Comparison of ENCODE assay signal across 8 mouse cellular contexts in genomic region chr9:77754728-77755402, GRCm38 (mm10). TPM values are rescaled to one million over a fixed set of nuclear protein-coding genes. Genes with fewer than 3 reads are reported as not detected.
DNase-seq lines count a peak whose midpoint lies in the region; ATAC-seq lines count a peak whose summit lies in the region.

No protein-coding gene starts in this region.

- peak overlapping the region; percentile 78 for H3K4me3 ChIP-seq in intestine, embryonic 14.5 days (ENCODE audit: low read depth, low read length)
- peak overlapping the region; percentile 92 for H3K4me3 ChIP-seq in liver, embryonic 12.5 days

- under 1% methylated on average over 46 of the region's 57 CpGs for WGBS in intestine, embryonic 14.5 days
- WGBS in liver, embryonic 12.5 days (ENCODE audit: insufficient replicate concordance): under 1% methylated on average over 48 of the region's 57 CpGs

- peak overlapping the region; percentile 71 for H3K4me2 ChIP-seq in intestine, embryonic 14.5 days (ENCODE audit: low read length)
- H3K4me2 ChIP-seq in liver, embryonic 12.5 days: peak overlapping the region; percentile 72

- peak overlapping the region; percentile 62; the same call in 1 of the 2 replicates for H3K27ac ChIP-seq in intestine, embryonic 14.5 days (ENCODE audit: low read depth)
- H3K27ac ChIP-seq in liver, embryonic 12.5 days: peak overlapping the region; percentile 93

- ATAC-seq in intestine, embryonic 14.5 days (replicated peaks; ENCODE audit: low FRiP score, low TSS enrichment, low read depth): peak; percentile 81
- ATAC-seq in liver, embryonic 12.5 days: peak; percentile 52

- DNase-seq in CD4-positive helper T cell, adult 2 months (ENCODE audit: low read depth, low spot score): peak; percentile 75
- DNase-seq in R1 (ENCODE audit: low read depth, low spot score): peak; percentile 69
- peak; percentile 83 to 86 for DNase-seq in cerebellum, postnatal 25 days
- DNase-seq in frontal cortex, postnatal 14 days (ENCODE audit: low spot score in 2 of 2): peak; percentile 21 to 36
- DNase-seq in intestine, embryonic 14.5 days (ENCODE audit: low spot score): peak; percentile 82
- DNase-seq in monocyte, adult 2 months (ENCODE audit: low read depth in 1 of 2, low spot score in 2 of 2): peak; percentile 38 to 61
- peak; percentile 39 to 46 for DNase-seq in thymus, postnatal 10 days (ENCODE audit: low spot score in 2 of 2)

- H3K27me3 ChIP-seq in intestine, embryonic 14.5 days (replicated peaks; ENCODE audit: control insufficient read depth, insufficient read depth, low read length): no peaks in the 10 kb centered on the region
- H3K27me3 ChIP-seq in liver, embryonic 12.5 days (replicated peaks): no peaks in the 10 kb centered on the region; the same call in 1 of the 2 replicates

- peaks cover 16% of the 10 kb centered on the region for H3K4me1 ChIP-seq in intestine, embryonic 14.5 days (replicated peaks; ENCODE audit: control insufficient read depth, insufficient read depth, low read length)
- H3K4me1 ChIP-seq in liver, embryonic 12.5 days: peaks cover 70% of the 10 kb centered on the region

- peak overlapping the region; percentile 71 for H3K9ac ChIP-seq in intestine, embryonic 14.5 days (ENCODE audit: low read length)
- peak overlapping the region; percentile 95 for H3K9ac ChIP-seq in liver, embryonic 12.5 days

- H3K9me3 ChIP-seq in intestine, embryonic 14.5 days (ENCODE audit: control insufficient read depth, low read length): no peaks in the 10 kb centered on the region
- no peaks in the 10 kb centered on the region for H3K9me3 ChIP-seq in liver, embryonic 12.5 days (replicated peaks)

- H3K36me3 ChIP-seq in intestine, embryonic 14.5 days (ENCODE audit: control insufficient read depth, insufficient read depth, low read length): no peaks in the 10 kb centered on the region
- H3K36me3 ChIP-seq in liver, embryonic 12.5 days: peaks cover 28% of the 10 kb centered on the region

RNA-seq across cellular contexts. Expression of gene Gclc, which starts 0.5 kb away (rescaled TPM):
- 15.3 and 16.4 TPM in 2 replicates for polyA plus RNA-seq in intestine, embryonic 14.5 days (2014; fragmentation: Nextera tagmentation; extraction: Ambion mirVana)
- 44.5 and 45.0 TPM in 2 replicates for polyA plus RNA-seq in liver, embryonic 12.5 days (2016; fragmentation: Nextera tagmentation; extraction: Ambion mirVana)

Comparison
In these comparisons a context has a peak if more than half of its experiments do, and no peak if none do; other contexts are left out.
1. Peak in every context shown above with its lines: DNase-seq, ATAC-seq, H3K4me3 ChIP-seq and H3K27ac ChIP-seq.
2. DNase-seq: peak in every context shown above with its lines; median percentile 84 in cerebellum, postnatal 25 days; 82 in intestine, embryonic 14.5 days; 75 in CD4-positive helper T cell, adult 2 months; 69 in R1; 50 in monocyte, adult 2 months; 42 in thymus, postnatal 10 days; 28 in frontal cortex, postnatal 14 days.